10 mouse cellular contexts compared by ENCODE assay signal in the genomic region with DNA sequence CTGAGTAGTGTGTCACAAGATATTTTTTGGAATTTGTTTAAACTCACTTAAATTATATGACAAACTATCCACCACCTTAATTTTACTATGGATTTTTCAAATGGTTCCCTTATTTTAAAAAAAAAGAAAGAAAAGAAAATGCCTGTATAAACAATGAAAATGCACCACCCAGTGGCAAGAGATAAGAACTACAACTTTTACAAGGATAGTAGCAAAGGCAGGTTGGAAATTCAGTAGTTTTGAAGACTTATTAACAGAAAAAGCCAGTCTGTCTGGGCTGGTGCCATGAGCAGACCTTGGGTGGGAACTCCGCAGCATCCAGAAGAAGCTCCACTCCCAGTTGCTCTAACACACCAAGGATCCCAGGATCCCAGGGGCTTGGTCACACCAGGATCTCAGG. TPM values are rescaled to one million over a fixed set of nuclear protein-coding genes. Genes with fewer than 3 reads are reported as not detected.
DNase-seq lines count a peak whose midpoint lies in the region; ATAC-seq and TF ChIP-seq lines count a peak whose summit lies in the region.
"Had no signal": no experiment of that assay in that cellular context is flagged by ENCODE, and none has a peak within 500 bp of the region (broad histone marks: within the 10 kb centered on the region; RNA-seq: fewer than 3 reads in every experiment).

No protein-coding gene starts in this region.

- TF ChIP-seq POLR2A in testis, adult 2 months (IDR thresholded peaks at IDR 0.05; ENCODE audit: control insufficient read depth, low read depth, low read length): no peak

- ATAC-seq in hindbrain, embryonic 14.5 days (ENCODE audit: low FRiP score): no peak
- ATAC-seq in hindbrain, embryonic 16.5 days: no peak
- peak; percentile 52; the same call in 1 of the 2 replicates for ATAC-seq in common myeloid progenitor, adult 5-6 weeks (replicated peaks; ENCODE audit: low read depth, poor library complexity, severe bottlenecking)

- no peak overlapping the region for H3K4me3 ChIP-seq in hindbrain, embryonic 14.5 days (replicated peaks; ENCODE audit: low read length)
- no peak overlapping the region for H3K4me3 ChIP-seq in hindbrain, embryonic 16.5 days (ENCODE audit: low read length)
- no peak overlapping the region for H3K4me3 ChIP-seq in testis, adult 2 months (ENCODE audit: control insufficient read depth, low read depth, low read length)
- H3K4me3 ChIP-seq: heart, embryonic 13.5 days had no signal

- no peaks in the 10 kb centered on the region for H3K36me3 ChIP-seq in hindbrain, embryonic 14.5 days (replicated peaks; ENCODE audit: control insufficient read depth, insufficient read depth)
- H3K36me3 ChIP-seq in hindbrain, embryonic 16.5 days (ENCODE audit: control insufficient read depth, insufficient read depth, low read length): no peaks in the 10 kb centered on the region
- H3K36me3 ChIP-seq in testis, adult 2 months (ENCODE audit: control insufficient read depth, insufficient read depth, low read length): no peaks in the 10 kb centered on the region
- H3K36me3 ChIP-seq: heart, embryonic 13.5 days had no signal

- H3K9me3 ChIP-seq in hindbrain, embryonic 14.5 days (ENCODE audit: control insufficient read depth, low read length): no peaks in the 10 kb centered on the region
- no peaks in the 10 kb centered on the region for H3K9me3 ChIP-seq in hindbrain, embryonic 16.5 days (ENCODE audit: control insufficient read depth, low read length)
- H3K9me3 ChIP-seq: heart, embryonic 13.5 days had no signal

- no peak overlapping the region for H3K4me2 ChIP-seq in hindbrain, embryonic 14.5 days (replicated peaks)
- no peak overlapping the region for H3K4me2 ChIP-seq in hindbrain, embryonic 16.5 days (ENCODE audit: low read length)
- H3K4me2 ChIP-seq: heart, embryonic 13.5 days had no signal

- WGBS in hindbrain, embryonic 14.5 days: 66% methylated on average over 1 of the region's 1 CpGs
- 70% methylated on average over 1 of the region's 1 CpGs for WGBS in hindbrain, embryonic 16.5 days

- H3K4me1 ChIP-seq in hindbrain, embryonic 14.5 days (replicated peaks; ENCODE audit: control insufficient read depth, insufficient read depth, low read length): 0 out of 2 replicates have a peak, but pooled peaks cover 4% of the 10 kb centered on the region
- H3K4me1 ChIP-seq in hindbrain, embryonic 16.5 days (ENCODE audit: control insufficient read depth, insufficient read depth, low read depth, low read length): peaks cover 3% of the 10 kb centered on the region; the same call in 1 of the 2 replicates
- H3K4me1 ChIP-seq in testis, adult 2 months (ENCODE audit: control insufficient read depth, insufficient read depth, low read length): no peaks in the 10 kb centered on the region

- H3K27ac ChIP-seq in hindbrain, embryonic 14.5 days: no peak overlapping the region
- H3K27ac ChIP-seq in hindbrain, embryonic 16.5 days (ENCODE audit: low read depth, low read length): no peak overlapping the region
- H3K27ac ChIP-seq in testis, adult 2 months (ENCODE audit: control insufficient read depth, insufficient read depth, low read depth, low read length): no peak overlapping the region
- H3K27ac ChIP-seq: heart, embryonic 13.5 days had no signal

- no peaks in the 10 kb centered on the region for H3K27me3 ChIP-seq in hindbrain, embryonic 14.5 days (ENCODE audit: control insufficient read depth, insufficient read depth, low read length)
- no peaks in the 10 kb centered on the region for H3K27me3 ChIP-seq in hindbrain, embryonic 16.5 days (replicated peaks; ENCODE audit: control insufficient read depth, insufficient read depth, low read length)
- no peaks in the 10 kb centered on the region for H3K27me3 ChIP-seq in testis, adult 2 months (ENCODE audit: control insufficient read depth, insufficient read depth, low read length)
- H3K27me3 ChIP-seq: heart, embryonic 13.5 days had no signal

- peak; percentile 75 for DNase-seq in hindbrain, embryonic 14.5 days (ENCODE audit: low spot score)
- DNase-seq in testis, postnatal 10 days (ENCODE audit: low spot score): no peak
- DNase-seq in thymus, postnatal 14 days: peak; percentile 38
- DNase-seq in right cerebral cortex, postnatal 36 days (ENCODE audit: low spot score in 2 of 2): no peak
- no peak for DNase-seq in heart, postnatal 36 days
- DNase-seq: adrenal gland, adult 2 months had no signal

- intact Hi-C loops in heart, postnatal 36 days (cut with DNase I): loop anchor here (1.0 kb wide), 1 partner anchor 133 kb away; no protein-coding TSS in a partner anchor

- 0 out of 2 replicates have a peak, but pooled peaks have one; percentile 4 for TF ChIP-seq CTCF in testis, adult 2 months (IDR thresholded peaks at IDR 0.05; ENCODE audit: control insufficient read depth, insufficient read depth, insufficient replicate concordance, low read depth, low read length)

- H3K9ac ChIP-seq in hindbrain, embryonic 14.5 days: no peak overlapping the region
- no peak overlapping the region for H3K9ac ChIP-seq in hindbrain, embryonic 16.5 days (ENCODE audit: low read depth, low read length)
- H3K9ac ChIP-seq: heart, embryonic 13.5 days had no signal

RNA-seq across cellular contexts. Expression of a gene that starts 39.7 kb away (rescaled TPM):
- 14.7 and 15.3 TPM in 2 replicates for polyA plus RNA-seq in hindbrain, embryonic 14.5 days (2014; fragmentation: Nextera tagmentation; extraction: Ambion mirVana)
- 7.9 and 10.5 TPM in 2 replicates for polyA plus RNA-seq in hindbrain, embryonic 16.5 days (2015; fragmentation: Nextera tagmentation; extraction: Ambion mirVana)
- polyA plus RNA-seq in testis, adult 2 months (2012; rRNA removed): 20.9 and 25.7 TPM in 2 replicates
- total RNA-seq in common myeloid progenitor, adult 5-6 weeks (2017): 102 and 121 TPM in 2 replicates
- total RNA-seq in heart, postnatal 36 days (2021): 10 to 100 TPM; 23.3 to 28.3 TPM

Comparison
In these comparisons a context has a peak if more than half of its experiments do, and no peak if none do; other contexts are left out.
1. DNase-seq: peak in hindbrain, embryonic 14.5 days (single experiment) and thymus, postnatal 14 days (single experiment); none in testis, postnatal 10 days (single experiment), right cerebral cortex, postnatal 36 days (0 of 2) and heart, postnatal 36 days (0 of 2).